Comparison of ENCODE assay signal across 23 mouse cellular contexts in the genomic region with DNA sequence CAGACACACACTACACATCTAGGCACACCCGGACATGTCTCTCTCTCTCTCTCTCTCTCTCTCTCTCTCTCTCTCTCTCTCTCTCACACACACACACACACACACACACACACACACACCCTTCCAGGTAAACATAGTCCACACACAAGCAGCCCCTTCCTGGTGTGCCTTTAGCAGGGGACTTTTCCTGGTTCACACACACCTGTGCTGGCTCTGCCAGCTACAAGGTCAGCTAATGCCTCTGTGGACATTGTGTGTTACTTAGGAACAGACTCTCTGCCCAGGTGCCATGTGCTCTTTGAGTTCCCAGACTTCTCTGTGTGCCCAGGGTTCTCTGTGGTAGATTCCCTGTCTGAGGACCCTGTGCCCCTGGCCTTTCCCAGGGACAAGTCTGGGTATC.
"Had no signal": no experiment of that assay in that cellular context is flagged by ENCODE, and none has a peak within 500 bp of the region (broad histone marks: within the 10 kb centered on the region; RNA-seq: fewer than 3 reads in every experiment).

No protein-coding gene starts in this region.

- H3K4me2 ChIP-seq: heart, embryonic 11.5 days; heart, embryonic 13.5 days; heart, embryonic 15.5 days; hindbrain, embryonic 12.5 days; hindbrain, embryonic 15.5 days; limb, embryonic 12.5 days; liver, embryonic 11.5 days had no signal

- H3K27me3 ChIP-seq: heart, embryonic 15.5 days; hindbrain, embryonic 12.5 days; hindbrain, embryonic 15.5 days; limb, embryonic 12.5 days had no signal

- H3K9me3 ChIP-seq: heart, embryonic 13.5 days; heart, embryonic 15.5 days; hindbrain, embryonic 12.5 days; hindbrain, embryonic 15.5 days; limb, embryonic 10.5 days; limb, embryonic 12.5 days had no signal

- H3K9ac ChIP-seq: forebrain, postnatal 0 days; heart, embryonic 13.5 days; heart, embryonic 15.5 days; hindbrain, embryonic 12.5 days; hindbrain, embryonic 15.5 days; limb, embryonic 12.5 days; liver, embryonic 14.5 days had no signal

- H3K4me3 ChIP-seq: heart, adult 2 months; heart, embryonic 13.5 days; heart, embryonic 15.5 days; hindbrain, embryonic 12.5 days; hindbrain, embryonic 15.5 days; left cerebral cortex, adult 2 months; limb, embryonic 10.5 days; limb, embryonic 12.5 days had no signal

- H3K27ac ChIP-seq: heart, adult 2 months; heart, embryonic 13.5 days; heart, embryonic 15.5 days; hindbrain, embryonic 12.5 days; hindbrain, embryonic 15.5 days; hindbrain, postnatal 0 days; left cerebral cortex, adult 2 months; limb, embryonic 10.5 days; limb, embryonic 12.5 days; liver, embryonic 14.5 days had no signal

- H3K4me1 ChIP-seq: heart, embryonic 15.5 days; hindbrain, embryonic 12.5 days; limb, embryonic 10.5 days; limb, embryonic 12.5 days had no signal

- H3K36me3 ChIP-seq: heart, embryonic 13.5 days; heart, embryonic 15.5 days; hindbrain, embryonic 12.5 days; hindbrain, embryonic 15.5 days; limb, embryonic 10.5 days; limb, embryonic 12.5 days had no signal

- DNase-seq: gastrocnemius, postnatal 14 days; gastrocnemius, postnatal 36 days; heart, adult 2 months; heart, postnatal 14 days; heart, postnatal 36 days; kidney, adult 18-20 months; kidney, adult 8-10 months; kidney, postnatal 10 days; kidney, postnatal 25 days; kidney, postnatal 4 days; liver had no signal
